Mouse (Mus musculus) lung, adult 2 months (tissue): ENCODE data around the gene Tfpi.
A peak's percentile ranks its signal among the peaks of the same experiment; 100 is the strongest.

Experiments used
- CTCF ChIP-seq: fragments of 200-500 bp; IDR thresholded peaks from 2 replicates; pipeline ENCODE4 v1.5.1; 2011; ENCODE audit warnings: mild to moderate bottlenecking, low read length, control low read depth; ENCODE audit not compliant: insufficient read depth
- POLR2A ChIP-seq: fragments of 200-500 bp; IDR thresholded peaks from 2 replicates; pipeline ENCODE4 v1.6.1; 2011; ENCODE audit warnings: low read depth, mild to moderate bottlenecking, control low read depth, low read length, borderline replicate concordance; ENCODE audit errors: extremely low read depth

DNA sequence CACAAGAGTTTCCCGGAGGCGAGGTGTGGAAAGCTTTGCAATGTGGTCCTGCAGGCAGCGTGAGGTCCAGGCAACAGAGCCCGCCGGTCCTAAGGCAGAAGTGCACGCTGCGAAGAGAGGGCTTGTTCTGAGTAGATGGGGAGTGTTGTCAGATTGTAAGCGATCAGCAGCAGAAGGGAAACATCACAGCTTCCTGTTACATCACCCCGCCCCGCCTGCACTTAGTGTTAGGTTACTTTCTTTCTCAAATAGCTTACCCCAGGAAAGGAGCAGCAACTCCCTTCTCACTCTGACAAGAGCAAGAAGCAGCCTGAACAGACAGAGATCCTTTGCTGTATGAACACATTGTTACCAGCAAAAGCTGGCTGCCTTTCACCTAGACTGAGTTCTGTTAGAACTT, 51.4 kb downstream of the Tfpi start, which contains the start of gene Calcrl:
- TF ChIP-seq CTCF (no peak), POLR2A (peak; percentile 100)
